Mouse (Mus musculus) adrenal gland (tissue): ENCODE data around the gene Dnajc17.

ENCODE experiments used
- intact Hi-C: fragments of 180-260 bp; cut with DNase I; formaldehyde crosslinking; loops from one replicate; pipeline ENCODE4 v1.15.1; 2025

Dnajc17 gene

GRCm38 (mm10) chr2:119165401-119165800 is 43.2 kb downstream of the Dnajc17 start:
- intact Hi-C loops, result no loop called here

GRCm38 (mm10) chr2:119163999-119164398 is 44.6 kb downstream of the Dnajc17 start:
- intact Hi-C loops, result no loop called here

GRCm38 (mm10) chr2:119163135-119163534 is 45.5 kb downstream of the Dnajc17 start:
- intact Hi-C loops, result no loop called here

DNA sequence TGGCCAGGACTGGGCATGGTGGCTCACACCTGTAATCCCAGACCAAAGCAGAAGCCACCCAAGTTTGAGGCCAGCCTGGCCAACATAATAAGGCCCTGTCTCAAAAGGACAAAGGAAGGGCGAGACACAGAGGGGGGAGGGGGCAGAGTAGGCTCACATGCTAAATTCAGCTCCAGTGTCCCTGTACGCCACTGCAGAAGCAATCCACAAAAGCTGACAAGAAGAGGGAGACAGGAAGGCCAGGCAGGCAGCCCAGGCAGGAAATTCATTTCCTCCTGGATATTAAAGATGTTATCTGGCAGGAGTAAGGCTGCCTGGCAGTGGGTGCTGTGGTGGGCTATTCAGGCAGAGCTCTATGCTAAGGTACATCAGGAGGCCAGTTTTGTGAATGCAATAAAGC is 47.3 kb downstream of the Dnajc17 start:
- intact Hi-C loops, result no loop called here

GRCm38 (mm10) chr2:119157836-119158235 is 50.8 kb downstream of the Dnajc17 start:
- intact Hi-C loops, result loop anchor here (5.0 kb wide), 1 partner anchor 126 kb away; the partner anchor contains the start of gene Rpusd2

DNA sequence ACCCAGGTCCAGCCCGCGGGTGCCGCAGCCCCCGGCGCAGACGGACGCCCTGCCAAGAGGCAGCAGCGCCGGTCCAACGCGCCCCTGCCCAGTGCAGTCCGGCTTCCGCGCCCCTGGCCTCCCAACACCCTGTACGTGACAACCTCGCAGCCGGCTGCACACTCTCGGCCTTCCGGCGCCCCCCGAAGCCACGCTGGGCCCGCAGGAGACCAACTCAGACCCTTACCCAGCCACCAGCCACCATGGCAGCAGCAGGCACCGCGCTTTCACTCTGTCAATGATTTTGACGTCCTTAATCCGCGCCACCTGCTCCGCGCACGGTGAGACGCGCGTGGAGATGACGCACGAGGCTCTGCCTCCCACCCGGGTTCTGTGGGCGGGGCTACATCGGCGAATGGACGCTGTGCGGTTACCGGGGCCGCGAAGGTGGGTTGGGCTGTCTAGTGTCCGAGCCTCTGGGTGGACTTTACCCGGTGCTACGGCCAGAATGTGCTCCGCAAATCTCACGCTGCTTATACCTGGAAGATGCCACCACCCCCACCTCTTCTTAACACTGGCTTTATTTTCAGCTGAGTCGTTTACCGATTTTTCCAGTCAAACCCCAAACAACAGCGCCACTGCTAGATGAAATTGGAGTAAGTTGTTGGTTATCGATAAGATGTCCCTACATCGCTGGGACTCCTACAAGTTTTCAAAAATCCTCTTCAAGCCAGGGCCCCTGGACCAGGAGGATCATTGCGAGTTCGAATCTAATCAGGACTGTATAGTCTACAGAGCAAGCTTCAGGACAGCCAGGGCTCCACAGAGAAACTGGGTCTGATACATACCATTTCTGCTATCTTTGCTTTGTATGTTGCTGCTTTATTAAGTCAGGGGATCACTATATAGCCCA is 51.7 kb downstream of the Dnajc17 start, which contains the start of gene Rmdn3:
Rmdn3 (minus strand) TSS at position 354 of the 892 bp plus-strand sequence.
- intact Hi-C loops, result loop anchor here (5.0 kb wide), 1 partner anchor 125 kb away; the partner anchor contains the start of gene Rpusd2

DNA sequence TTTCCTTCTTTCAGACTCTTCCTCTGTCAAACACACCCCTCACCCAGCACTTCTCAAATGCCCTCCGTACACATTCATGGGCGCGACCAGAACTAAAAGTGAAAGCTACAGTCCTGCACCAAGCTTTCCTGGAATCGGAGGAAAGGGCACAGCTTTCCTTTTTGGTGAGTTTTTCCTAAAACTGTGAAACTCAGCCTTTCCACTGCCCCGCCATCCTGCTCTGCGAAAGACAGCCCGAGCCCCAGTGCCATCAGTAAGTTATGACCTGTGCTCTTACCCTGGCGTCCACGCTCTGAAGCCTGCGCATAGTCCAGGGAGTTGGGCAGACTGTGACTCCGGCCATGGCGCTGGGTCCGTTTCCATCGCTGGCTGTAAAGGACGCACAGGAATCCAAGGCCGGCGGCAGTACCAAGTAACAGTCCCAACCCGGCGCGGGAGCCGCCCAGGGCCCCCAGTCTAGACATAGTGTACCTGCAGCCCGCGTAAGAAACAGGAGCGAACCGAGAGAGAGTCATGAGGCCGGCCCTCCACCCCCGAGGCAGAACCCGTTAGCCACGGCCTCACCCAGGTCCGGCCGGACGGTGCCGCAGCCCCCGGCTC is 52.4 kb downstream of the Dnajc17 start:
- intact Hi-C loops, result loop anchor here (5.0 kb wide), 1 partner anchor 124 kb away; the partner anchor contains the start of gene Rpusd2

DNA sequence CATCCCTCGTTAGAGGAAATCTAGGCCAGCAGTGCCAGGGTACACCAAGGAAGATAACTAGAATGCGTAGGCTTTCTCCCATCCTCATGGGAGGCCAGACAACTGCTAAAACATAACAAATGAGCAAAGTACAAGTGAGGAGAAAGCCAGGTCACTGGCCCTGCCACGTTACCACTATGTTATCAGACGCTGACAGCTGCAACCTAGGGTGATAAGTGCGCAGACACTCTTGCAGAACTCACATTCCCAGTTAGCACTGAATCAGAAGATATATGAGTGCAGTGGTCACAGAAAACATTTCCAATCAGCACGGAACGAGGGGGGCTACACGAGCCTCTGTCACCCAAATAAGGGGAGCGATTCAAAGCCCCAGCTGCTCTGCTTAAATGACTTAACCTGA is 53.2 kb downstream of the Dnajc17 start:
- intact Hi-C loops, result loop anchor here (2.0 to 5.0 kb wide), 2 partner anchors 43 to 123 kb away; partner anchors contain the start of genes Rad51 and Rpusd2

DNA sequence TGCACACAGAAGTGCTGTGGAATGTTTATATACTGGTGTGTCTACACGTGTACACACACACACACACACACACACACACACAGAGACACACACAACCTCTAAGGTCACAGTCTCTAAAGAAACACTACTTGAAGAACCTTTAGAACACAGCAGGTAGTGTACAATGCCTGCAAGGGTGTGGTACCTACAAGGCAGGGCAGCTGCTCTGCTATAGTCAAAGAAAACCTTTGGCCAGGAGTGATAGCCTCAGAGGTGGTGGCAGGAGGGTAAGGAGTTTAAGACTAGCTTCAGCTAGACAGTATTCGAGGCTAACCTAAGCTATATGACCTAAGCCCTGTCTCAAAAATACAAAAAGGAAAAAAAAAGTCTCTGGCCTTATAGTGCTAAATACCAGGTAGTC is 53.9 kb downstream of the Dnajc17 start:
- intact Hi-C loops, result loop anchor here (2.0 to 5.0 kb wide), 2 partner anchors 42 to 122 kb away; partner anchors contain the start of genes Rad51 and Rpusd2

- intact Hi-C loops, result no loop called here
These were observed 56.3 kb downstream of the Dnajc17 start for GRCm38 (mm10) chr2:119152255-119152654.

- intact Hi-C loops, result no loop called here
These were observed 60.8 kb downstream of the Dnajc17 start for GRCm38 (mm10) chr2:119147775-119148174.

DNA sequence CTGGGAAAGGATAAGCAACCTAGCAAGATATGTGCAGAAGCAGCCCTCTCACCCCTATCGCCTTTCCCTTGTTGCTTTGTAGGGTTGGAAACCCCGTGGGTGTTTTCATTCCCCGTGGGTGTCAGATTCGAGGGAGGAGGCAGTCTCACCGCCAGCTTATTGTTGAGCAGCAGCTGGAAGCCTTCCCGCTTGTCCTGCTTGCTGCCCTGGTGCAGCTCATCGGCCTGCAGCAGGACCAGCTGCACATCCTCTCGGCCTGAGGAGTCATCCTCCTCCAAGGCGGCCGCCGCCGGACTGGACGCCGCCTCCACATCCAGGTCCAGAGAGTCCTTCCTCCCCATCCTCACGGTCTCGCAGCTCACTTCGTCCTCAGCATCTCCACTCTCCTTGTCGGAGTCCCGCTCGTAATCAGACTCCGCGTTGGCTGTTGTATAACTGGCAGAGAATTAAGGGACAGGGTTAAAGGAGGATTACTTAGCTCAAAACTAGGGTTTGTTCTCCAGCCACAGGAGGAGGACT is 61.4 kb downstream of the Dnajc17 start:
- intact Hi-C loops, result no loop called here

DNA sequence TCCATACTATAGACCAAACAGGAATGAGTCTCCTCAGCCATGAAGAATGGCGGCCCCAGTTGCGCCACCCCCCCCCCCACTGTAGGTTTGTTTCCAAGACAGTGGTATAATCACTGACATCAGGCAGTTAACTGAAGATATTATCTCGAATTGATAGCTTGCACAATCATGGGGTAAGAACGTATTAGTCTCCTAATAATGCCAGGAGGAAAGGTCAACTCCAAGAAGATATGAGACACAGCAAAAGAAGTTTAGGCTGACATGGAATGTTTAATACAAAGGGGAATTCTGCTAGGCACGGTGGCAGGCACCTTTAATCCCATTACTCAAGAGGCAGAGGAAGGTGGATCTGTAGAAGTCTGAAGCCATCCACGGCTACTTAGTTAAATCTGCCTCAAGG is 62.2 kb downstream of the Dnajc17 start:
- intact Hi-C loops, result no loop called here

GRCm38 (mm10) chr2:119145199-119145598 is 63.4 kb downstream of the Dnajc17 start:
- intact Hi-C loops, result no loop called here

DNA sequence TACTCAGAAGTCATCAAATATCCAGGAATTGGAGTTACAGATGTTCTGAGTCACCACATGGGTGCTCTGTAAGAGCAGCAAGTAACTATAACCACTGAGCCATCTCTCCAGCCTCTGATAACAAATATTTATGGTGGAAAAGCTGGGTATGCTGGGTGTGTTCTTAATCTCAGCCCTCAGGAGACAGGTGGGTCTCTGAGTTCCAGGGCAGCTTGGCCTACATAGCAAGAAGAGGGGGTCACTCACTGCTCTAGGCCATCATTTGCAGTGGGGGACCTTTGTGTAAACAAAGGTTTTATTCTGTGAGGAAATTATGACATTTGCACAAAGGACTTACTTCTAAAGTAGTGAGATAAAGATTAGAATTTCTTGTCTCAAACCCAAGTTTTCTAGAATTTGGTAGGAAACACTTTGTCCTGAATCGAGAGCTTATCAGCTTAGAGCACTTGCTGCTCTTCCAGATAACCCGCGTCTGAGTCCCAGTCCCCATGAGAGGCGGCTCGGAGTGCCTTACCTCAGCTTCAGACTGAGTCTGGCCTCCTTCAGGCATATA is 72.2 kb downstream of the Dnajc17 start:
- intact Hi-C loops, result no loop called here
